Mouse (Mus musculus): ENCODE results near the gene Selplg. TPM values are rescaled to one million over a fixed set of nuclear protein-coding genes. Genes with fewer than 3 reads are reported as not detected.

The Selplg gene
- 0.74 TPM in 1 of 2 replicates, not detected in the other for polyA plus RNA-seq (2011; ENCODE audit: insufficient read length, low read depth, missing spikeins)

DNA sequence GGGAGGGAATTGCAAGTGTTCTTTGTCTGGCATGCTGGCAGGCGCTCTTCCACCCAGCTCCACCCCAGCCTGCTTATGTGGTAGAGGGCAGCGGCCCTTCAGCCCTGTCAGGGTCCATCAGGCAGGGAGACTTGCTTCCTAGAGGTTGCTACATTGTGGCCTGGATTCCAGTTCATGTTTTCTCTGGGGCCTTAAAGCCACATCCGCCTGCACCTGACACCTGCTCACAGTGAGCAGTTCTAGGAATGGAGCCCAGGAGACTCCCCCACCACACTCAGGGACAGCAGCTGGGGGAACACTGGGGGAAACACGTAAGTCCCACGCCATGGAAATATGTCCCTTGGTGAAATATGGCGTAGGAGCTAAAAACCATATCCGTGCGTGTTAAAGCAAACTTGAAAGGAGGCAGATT lies at the start of gene Selplg:
Selplg (minus strand) TSS at position 155 of the 412 bp plus-strand sequence.
- Histone ChIP-seq H3K27ac (ENCODE audit: insufficient read depth, low read length) (no peak within 1 kb of the TSS), H3K4me3 (ENCODE audit: insufficient read depth, low read length) (no peak within 1 kb of the TSS), H3K4me1 (ENCODE audit: control insufficient read depth, insufficient read depth, low read length) (no peaks in the 10 kb centered on the region)
- no peak for TF ChIP-seq POLR2A (IDR thresholded peaks at IDR 0.05; ENCODE audit: low read depth, low read length)
- no peak for TF ChIP-seq CTCF (IDR thresholded peaks at IDR 0.05; ENCODE audit: borderline replicate concordance, insufficient read depth, low read length)

DNA sequence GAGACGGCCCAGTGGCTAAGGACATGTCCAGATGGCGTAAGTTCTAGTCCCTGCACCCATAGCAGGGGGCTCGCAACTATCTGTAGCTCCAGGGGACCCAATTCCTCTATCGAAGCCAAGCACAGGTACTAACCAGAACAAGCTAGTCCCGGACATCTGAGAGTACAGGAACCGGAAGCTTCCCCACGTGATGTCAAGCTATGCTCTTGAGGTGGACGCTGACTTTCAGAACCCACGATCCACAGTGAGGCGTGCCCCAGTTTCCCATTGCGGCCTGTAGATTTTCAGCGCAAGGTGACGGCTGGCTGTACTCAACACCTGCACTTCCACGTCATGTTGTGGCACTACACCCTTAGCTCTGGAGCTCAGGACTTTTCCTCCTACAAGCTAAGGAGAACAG lies 48.7 kb upstream of the Selplg start:
- H3K27ac ChIP-seq (ENCODE audit: insufficient read depth, low read length) = no peak overlapping the region
- TF ChIP-seq CTCF (IDR thresholded peaks at IDR 0.05; ENCODE audit: borderline replicate concordance, insufficient read depth, low read length) (no peak), POLR2A (IDR thresholded peaks at IDR 0.05; ENCODE audit: low read depth, low read length) (no peak)
- peaks cover 14% of the 10 kb centered on the region for H3K4me1 ChIP-seq (ENCODE audit: control insufficient read depth, insufficient read depth, low read length)
- no peak overlapping the region for H3K4me3 ChIP-seq (ENCODE audit: insufficient read depth, low read length)

DNA sequence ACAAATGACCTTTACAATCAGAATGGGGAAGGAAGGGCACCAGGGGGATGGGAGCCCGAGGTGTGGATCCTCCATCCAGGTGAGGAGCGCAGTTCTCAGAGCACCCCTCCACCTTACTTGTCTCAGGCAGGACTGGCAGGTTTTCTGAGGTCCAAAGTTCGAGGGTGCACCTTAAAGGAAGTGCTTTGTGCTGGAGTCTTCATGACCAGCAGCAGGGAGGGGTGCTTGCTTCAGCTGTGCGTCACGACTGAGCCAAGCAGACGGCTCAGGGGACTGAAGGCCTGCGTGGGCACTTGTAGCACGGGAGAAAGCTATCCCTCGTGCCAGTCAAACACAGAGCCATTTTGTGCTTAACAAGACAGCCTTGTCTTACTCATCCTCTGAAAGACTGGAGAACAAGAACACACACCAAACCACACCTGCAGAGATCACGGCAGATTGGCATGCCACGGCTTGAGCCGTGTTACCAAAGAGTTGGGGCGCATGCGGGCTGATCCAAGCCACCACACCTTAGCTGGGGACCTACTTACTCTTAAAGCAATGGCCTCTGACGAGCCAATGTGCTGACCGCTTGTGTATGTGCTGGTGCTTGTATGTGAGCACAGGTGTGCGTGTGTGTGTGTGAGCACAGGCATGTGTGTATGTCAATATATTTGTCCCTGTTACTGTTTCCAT lies 46.6 kb upstream of the Selplg start:
- H3K4me1 ChIP-seq (ENCODE audit: control insufficient read depth, insufficient read depth, low read length) = peaks cover 25% of the 10 kb centered on the region
- H3K27ac ChIP-seq (ENCODE audit: insufficient read depth, low read length) = no peak overlapping the region
- no peak overlapping the region for H3K4me3 ChIP-seq (ENCODE audit: insufficient read depth, low read length)
- TF ChIP-seq CTCF (IDR thresholded peaks at IDR 0.05; ENCODE audit: borderline replicate concordance, insufficient read depth, low read length) (no peak), POLR2A (IDR thresholded peaks at IDR 0.05; ENCODE audit: low read depth, low read length) (no peak)

DNA sequence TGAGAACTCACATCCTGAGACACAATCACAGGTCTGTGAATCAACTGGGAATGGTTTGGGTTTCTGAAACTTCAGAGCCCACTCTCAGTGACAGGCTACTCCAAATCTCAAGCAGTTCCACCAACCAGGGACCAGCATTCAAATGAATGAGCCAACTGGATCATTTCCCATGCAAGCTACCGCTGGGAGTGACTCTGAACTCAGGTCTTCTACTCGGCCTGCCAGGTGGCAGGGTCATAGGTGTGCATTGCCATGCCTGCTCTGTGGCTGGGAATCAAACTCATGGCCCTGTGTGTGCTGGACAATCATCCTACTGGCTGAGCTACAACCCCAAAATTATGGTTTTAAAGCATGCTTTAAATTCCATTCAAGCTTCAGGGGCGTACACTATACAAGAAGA lies 45.1 kb upstream of the Selplg start:
- no peak overlapping the region for H3K27ac ChIP-seq (ENCODE audit: insufficient read depth, low read length)
- H3K4me3 ChIP-seq (ENCODE audit: insufficient read depth, low read length) = no peak overlapping the region
- peaks cover 26% of the 10 kb centered on the region for H3K4me1 ChIP-seq (ENCODE audit: control insufficient read depth, insufficient read depth, low read length)
- no peak for TF ChIP-seq CTCF (IDR thresholded peaks at IDR 0.05; ENCODE audit: borderline replicate concordance, insufficient read depth, low read length)
- no peak for TF ChIP-seq POLR2A (IDR thresholded peaks at IDR 0.05; ENCODE audit: low read depth, low read length)

DNA sequence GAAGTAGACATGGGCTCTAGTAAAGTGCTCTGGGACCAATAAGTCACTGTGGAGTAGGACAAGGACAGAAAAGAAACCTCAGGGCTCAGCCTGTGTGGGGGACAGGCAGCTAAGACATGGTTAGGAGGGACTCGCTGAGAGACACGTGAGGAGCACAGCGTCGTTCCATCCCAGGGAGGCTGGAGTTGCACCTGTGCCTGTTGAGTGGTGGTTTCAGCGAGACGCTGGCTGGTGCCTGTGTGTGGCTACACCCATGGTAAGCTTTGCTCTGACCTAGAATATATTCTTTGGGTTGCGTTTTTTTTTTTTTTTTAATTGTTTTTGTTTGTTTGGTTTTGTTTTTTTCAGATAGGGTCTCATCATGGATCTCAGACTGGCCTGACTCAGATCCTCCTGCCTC lies 43.7 kb upstream of the Selplg start:
- peaks cover 30% of the 10 kb centered on the region for H3K4me1 ChIP-seq (ENCODE audit: control insufficient read depth, insufficient read depth, low read length)
- no peak overlapping the region for H3K27ac ChIP-seq (ENCODE audit: insufficient read depth, low read length)
- TF ChIP-seq POLR2A (IDR thresholded peaks at IDR 0.05; ENCODE audit: low read depth, low read length) = no peak
- no peak for TF ChIP-seq CTCF (IDR thresholded peaks at IDR 0.05; ENCODE audit: borderline replicate concordance, insufficient read depth, low read length)
- H3K4me3 ChIP-seq (ENCODE audit: insufficient read depth, low read length) = no peak overlapping the region

DNA sequence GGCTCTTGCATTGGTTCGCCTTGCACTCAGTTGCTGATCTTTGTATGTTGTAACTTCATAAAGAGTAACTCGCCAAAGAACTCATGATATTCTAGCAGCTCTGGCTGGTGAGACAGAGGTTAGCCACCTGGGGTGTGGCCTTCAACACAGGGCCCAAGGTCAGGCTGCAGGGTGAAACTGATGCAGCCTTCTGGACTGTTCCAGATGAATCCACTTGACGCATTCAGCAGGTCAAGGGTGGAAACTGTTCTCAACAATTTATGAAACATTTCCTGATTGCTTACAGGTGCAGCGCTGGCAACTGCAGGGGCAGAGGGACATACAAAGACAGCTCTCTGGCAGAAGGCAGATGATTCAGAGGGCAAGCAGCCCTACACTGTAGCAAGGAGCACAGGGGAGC lies 43.2 kb upstream of the Selplg start:
- peaks cover 35% of the 10 kb centered on the region for H3K4me1 ChIP-seq (ENCODE audit: control insufficient read depth, insufficient read depth, low read length)
- TF ChIP-seq CTCF (IDR thresholded peaks at IDR 0.05; ENCODE audit: borderline replicate concordance, insufficient read depth, low read length) = no peak
- no peak for TF ChIP-seq POLR2A (IDR thresholded peaks at IDR 0.05; ENCODE audit: low read depth, low read length)
- no peak overlapping the region for H3K27ac ChIP-seq (ENCODE audit: insufficient read depth, low read length)
- H3K4me3 ChIP-seq (ENCODE audit: insufficient read depth, low read length) = no peak overlapping the region

DNA sequence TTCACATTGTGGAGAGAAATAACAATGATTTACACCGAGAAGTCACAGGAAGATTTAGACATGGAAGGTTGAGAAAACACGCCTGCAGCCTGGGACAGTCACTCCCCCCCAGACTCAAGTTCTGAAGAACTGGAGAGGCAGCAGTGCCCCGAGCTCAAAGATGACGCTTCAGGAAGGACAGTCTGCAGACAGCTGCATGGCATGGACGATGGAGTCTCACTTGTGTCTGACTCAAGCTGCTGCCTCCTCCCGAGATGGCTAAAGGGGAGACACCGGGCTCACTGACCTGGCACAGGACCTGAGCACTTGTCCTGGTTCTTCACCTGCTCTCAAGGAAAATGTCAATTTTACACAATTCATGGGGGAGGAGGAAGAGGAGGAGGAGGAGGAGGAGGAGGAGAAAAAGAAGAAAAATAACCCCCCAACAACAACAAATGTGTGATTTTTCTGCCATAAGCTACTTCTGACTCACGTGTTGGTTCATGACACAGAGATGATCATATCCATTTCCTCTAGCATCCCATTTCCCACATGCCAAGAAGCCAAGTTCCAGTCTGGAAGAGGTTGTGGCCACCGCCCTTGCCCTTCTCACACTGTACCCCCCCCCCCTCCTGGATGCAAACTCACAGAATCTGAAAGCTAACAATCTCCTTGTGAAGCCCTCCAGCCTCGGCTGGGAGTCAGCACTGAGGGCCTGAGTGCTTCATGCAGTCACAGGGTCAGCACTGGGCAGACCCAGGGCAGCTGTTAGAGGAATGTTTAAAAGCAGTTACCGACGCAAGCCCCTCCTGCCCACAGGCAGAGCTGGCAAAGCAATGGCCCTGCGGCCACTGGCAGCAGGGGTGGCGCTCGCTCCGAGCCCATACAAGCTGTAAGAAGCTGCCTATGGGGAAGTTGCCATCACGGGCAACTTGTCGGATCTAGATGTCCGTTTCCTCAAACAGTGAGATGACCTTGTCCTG lies 41.9 kb upstream of the Selplg start:
- Histone ChIP-seq H3K27ac (ENCODE audit: insufficient read depth, low read length) (peak overlapping the region; percentile 78), H3K4me1 (ENCODE audit: control insufficient read depth, insufficient read depth, low read length) (peaks cover 47% of the 10 kb centered on the region), H3K4me3 (ENCODE audit: insufficient read depth, low read length) (peak overlapping the region; percentile 0; the same call in 1 of the 2 replicates)

DNA sequence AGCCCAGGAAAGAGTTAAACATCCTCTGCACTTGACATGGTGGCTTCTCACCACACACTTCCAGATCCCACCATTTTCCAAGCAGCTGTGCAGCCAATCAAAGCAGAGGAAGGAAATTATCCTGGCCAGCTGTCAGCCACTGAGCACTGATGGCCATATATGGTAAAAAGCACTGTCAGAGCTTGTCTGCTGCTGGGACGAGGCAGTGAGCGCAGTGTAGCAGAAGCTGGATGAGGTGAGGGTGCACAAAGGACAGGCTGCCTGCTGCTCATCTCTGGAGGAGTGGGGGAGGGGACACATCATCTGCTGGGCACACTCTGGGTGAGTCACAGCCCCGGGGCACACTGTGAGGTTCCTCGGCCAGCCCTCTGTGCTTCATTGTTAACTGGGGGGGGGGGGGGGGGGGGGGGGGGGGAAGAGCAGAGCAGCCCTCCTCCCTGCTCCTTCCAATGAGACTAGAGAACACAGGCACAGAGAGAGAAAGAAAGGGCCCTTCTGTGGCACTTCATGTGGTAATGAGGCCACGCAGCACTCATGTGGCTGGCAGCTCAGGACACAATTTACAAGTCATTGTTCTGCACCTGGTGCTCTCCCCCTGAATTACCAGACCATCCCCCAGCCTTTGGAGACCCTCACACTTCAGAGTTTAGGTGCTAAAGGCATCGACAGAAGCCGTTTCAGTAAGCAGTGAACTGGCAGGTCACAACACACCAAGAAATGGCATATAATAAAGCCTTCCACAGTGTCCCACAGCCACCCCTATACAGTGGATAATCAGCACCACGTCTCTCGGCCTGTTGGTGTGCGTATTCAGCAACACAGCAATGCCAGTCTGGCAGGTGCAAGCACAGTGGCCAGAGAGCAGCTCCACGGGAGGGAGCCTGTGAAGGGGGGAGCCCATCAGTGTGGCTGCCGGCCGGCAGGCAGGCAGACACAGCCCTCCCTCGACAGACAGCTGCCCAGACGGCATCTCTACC lies 40.8 kb upstream of the Selplg start:
- TF ChIP-seq POLR2A (IDR thresholded peaks at IDR 0.05; ENCODE audit: low read depth, low read length) = peak; percentile 73
- no peak for TF ChIP-seq CTCF (IDR thresholded peaks at IDR 0.05; ENCODE audit: borderline replicate concordance, insufficient read depth, low read length)
- Histone ChIP-seq H3K4me1 (ENCODE audit: control insufficient read depth, insufficient read depth, low read length) (peaks cover 54% of the 10 kb centered on the region), H3K4me3 (ENCODE audit: insufficient read depth, low read length) (peak overlapping the region; percentile 0; the same call in 1 of the 2 replicates), H3K27ac (ENCODE audit: insufficient read depth, low read length) (peak overlapping the region; percentile 78)

More for the DNA sequence above, 41.9 kb upstream of the Selplg start:
- no peak for TF ChIP-seq POLR2A (IDR thresholded peaks at IDR 0.05; ENCODE audit: low read depth, low read length)
- no peak for TF ChIP-seq CTCF (IDR thresholded peaks at IDR 0.05; ENCODE audit: borderline replicate concordance, insufficient read depth, low read length)

Measured in embryonic fibroblast, embryonic 13.5 days (primary cell).